Mouse (Mus musculus): ENCODE measurements around the gene Tcf7l2.

DNA sequence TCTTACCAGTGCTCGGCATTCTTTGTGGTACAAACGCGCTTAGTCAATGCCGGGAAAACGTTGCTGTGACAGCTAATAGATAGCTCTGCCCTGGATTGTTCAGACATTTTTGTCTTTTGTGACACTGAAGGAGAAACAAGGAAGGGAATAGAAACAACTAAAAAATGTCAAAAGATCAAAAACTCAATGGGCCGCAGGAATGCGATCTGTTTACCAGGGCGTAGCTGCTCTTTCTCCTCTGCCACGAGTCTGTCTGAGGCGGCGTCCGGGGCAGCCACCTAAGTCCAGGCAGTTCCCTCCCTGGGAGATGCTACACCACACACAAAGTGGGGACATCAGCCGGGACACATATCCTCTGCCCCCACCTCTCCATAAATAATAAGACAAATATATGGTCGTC, 144.9 kb downstream of the Tcf7l2 start:
- TF ChIP-seq TAL1 (IDR thresholded peaks at IDR 0.05; ENCODE audit: low read length) = no peak
- no peak for TF ChIP-seq GATA1 (IDR thresholded peaks at IDR 0.05; ENCODE audit: low read length)
